Mouse (Mus musculus) left cerebral cortex, postnatal 4 days (tissue): ENCODE measurements around the gene Gm16181. TPM values are rescaled to one million over a fixed set of nuclear protein-coding genes. Genes with fewer than 3 reads are reported as not detected.

ENCODE experiments used
- DNase-seq: peaks from one replicate; pipeline ENCODE4 v3.0.0-alpha.2; 2022
- intact Hi-C: fragments of 180-260 bp; cut with DNase I; formaldehyde crosslinking; loops from one replicate; pipeline ENCODE4 v1.15.1; 2025
- microRNA-seq: library from miRNA; unstranded; fragments of <30 nt; microRNA quantifications from one replicate; pipeline ENCODE4 v1.2.0, GENCODE M21; 2022
- total RNA-seq, 2 experiments: library from RNA; stranded (reverse); gene quantifications; 2 replicates each; pipeline ENCODE4 v1.2.3; 2021

Gene Gm16181
- total RNA-seq, 2 experiments from 2014 or later, result not detected

GRCm38 (mm10) chr17:35262664-35263522, 42.3 kb downstream of the Gm16181 start, which contains the start of gene H2-D1:
TSS of gene H2-D1 (plus strand) at chr17:35262730.
- intact Hi-C loops, result no loop called here
- DNase-seq, result peak; percentile 96

- intact Hi-C loops, result no loop called here
These were observed 42.9 kb downstream of the Gm16181 start for GRCm38 (mm10) chr17:35263523-35263883.

GRCm38 (mm10) chr17:35267399-35268086, 46.9 kb downstream of the Gm16181 start:
- no peak for DNase-seq
- intact Hi-C loops, result loop anchor here (2.0 kb wide), 1 partner anchor 1273 kb away; no protein-coding TSS in a partner anchor

More at GRCm38 (mm10) chr17:35263523-35263883, 42.9 kb downstream of the Gm16181 start:
- no peak for DNase-seq

GRCm38 (mm10) chr17:35269653-35270347, 49.2 kb downstream of the Gm16181 start:
- no peak for DNase-seq
- intact Hi-C loops, result loop anchor here (5.0 kb wide), 1 partner anchor 1297 kb away; no protein-coding TSS in a partner anchor

GRCm38 (mm10) chr17:35272249-35272648, 51.6 kb downstream of the Gm16181 start:
- no peak for DNase-seq
- intact Hi-C loops, result loop anchor here (5.0 kb wide), 1 partner anchor 1300 kb away; no protein-coding TSS in a partner anchor

Small RNA genes within 50 kb of the gene (microRNA-seq; reads per million reads assigned to microRNA genes)
- gene Mir6973a (not detected), gene Mir6974 (not detected), gene Mir6975 (1.2 reads per million), gene Mir8094 (1.5 reads per million)

Other genes starting within 250 kb of the Gm16181 start
- gene Hspa1a, start 248.7 kb upstream of the Gm16181 start, total RNA-seq, result 1 to 10 TPM; 3.1 to 5.2 TPM
- gene Hspa1l, start 248.1 kb upstream of the Gm16181 start, total RNA-seq, result under 1 TPM in 1 of 2 experiments, not detected in 1; 0.22 TPM
- 10 to 100 TPM; 35.9 to 38.5 TPM for gene Lsm2, start 239.0 kb upstream of the Gm16181 start, total RNA-seq
- 10 to 100 TPM; 91.0 to 94.3 TPM for gene Vars, start 219.8 kb upstream of the Gm16181 start, total RNA-seq
- under 1 TPM; 0.12 to 0.16 TPM for gene Vwa7, start 204.3 kb upstream of the Gm16181 start, total RNA-seq
- gene Sapcd1, start 192.8 kb upstream of the Gm16181 start, total RNA-seq, result under 1 TPM; 0.98 to 0.99 TPM
- 1 to 10 TPM; 2.0 to 3.2 TPM for gene Msh5, start 174.1 kb upstream of the Gm16181 start, total RNA-seq
- gene Clic1, start 170.9 kb upstream of the Gm16181 start, total RNA-seq, result 10 to 100 TPM; 20.2 to 20.3 TPM
- gene Ddah2, start 161.8 kb upstream of the Gm16181 start, total RNA-seq, result 100 to 1,000 TPM; 101 to 115 TPM
- gene Ly6g6c, start 155.4 kb upstream of the Gm16181 start, total RNA-seq, result not detected
- gene Mpig6b, start 154.7 kb upstream of the Gm16181 start, total RNA-seq, result not detected
- gene Ly6g6e, start 143.9 kb upstream of the Gm16181 start, total RNA-seq, result 1 to 10 TPM; 2.8 to 3.4 TPM
- not detected for gene Ly6g6d, start 142.8 kb upstream of the Gm16181 start, total RNA-seq
- gene Ly6g6f, start 135.2 kb upstream of the Gm16181 start, total RNA-seq, result not detected
- gene Abhd16a, start 131.6 kb upstream of the Gm16181 start, total RNA-seq, result 10 to 100 TPM; 66.7 to 73.6 TPM
- not detected for gene Ly6g5c, start 112.6 kb upstream of the Gm16181 start, total RNA-seq
- 1 to 10 TPM in 1 of 2 experiments, under 1 TPM in 1; 0.81 to 2.3 TPM for gene Ly6g5b, start 105.4 kb upstream of the Gm16181 start, total RNA-seq
- 10 to 100 TPM; 10.7 to 12.1 TPM for gene Gpank1, start 99.4 kb upstream of the Gm16181 start, total RNA-seq
- gene Csnk2b, start 98.8 kb upstream of the Gm16181 start, total RNA-seq, result 100 to 1,000 TPM; 210 to 214 TPM
- 10 to 100 TPM; 19.8 to 20.1 TPM for gene D17H6S53E, start 94.5 kb upstream of the Gm16181 start, total RNA-seq
- under 1 TPM in 1 of 2 experiments, not detected in 1; 0.52 TPM for gene Apom, start 88.8 kb upstream of the Gm16181 start, total RNA-seq
- gene Bag6, start 85.7 kb upstream of the Gm16181 start, total RNA-seq, result 100 to 1,000 TPM; 395 to 410 TPM
- gene Prrc2a, start 55.9 kb upstream of the Gm16181 start, total RNA-seq, result 100 to 1,000 TPM; 311 to 315 TPM
- 1 to 10 TPM; 2.5 to 3.6 TPM for gene Aif1, start 44.8 kb upstream of the Gm16181 start, total RNA-seq
- 10 to 100 TPM; 12.3 to 17.6 TPM for gene Lst1, start 32.4 kb upstream of the Gm16181 start, total RNA-seq
- gene Ltb, start 26.4 kb upstream of the Gm16181 start, total RNA-seq, result under 1 TPM; 0.77 to 0.88 TPM
- under 1 TPM in 1 of 2 experiments, not detected in 1; 0.52 TPM for gene Tnf, start 18.8 kb upstream of the Gm16181 start, total RNA-seq
- gene Lta, start 15.5 kb upstream of the Gm16181 start, total RNA-seq, result 1 to 10 TPM in 1 of 2 experiments, under 1 TPM in 1; 0.82 to 1.0 TPM
- 100 to 1,000 TPM; 122 to 142 TPM for gene Atp6v1g2, start 12.8 kb downstream of the Gm16181 start, total RNA-seq
- gene Nfkbil1, start 15.0 kb downstream of the Gm16181 start, total RNA-seq, result 10 to 100 TPM; 14.7 to 14.8 TPM
- 100 to 1,000 TPM; 324 to 337 TPM for gene Ddx39b, start 20.9 kb downstream of the Gm16181 start, total RNA-seq
- 10 to 100 TPM; 19.1 to 22.8 TPM for gene H2-D1, start 41.9 kb downstream of the Gm16181 start, total RNA-seq
- gene H2-Q1, start 99.6 kb downstream of the Gm16181 start, total RNA-seq, result under 1 TPM; 0.28 to 0.32 TPM
- 1 to 10 TPM in 1 of 2 experiments, under 1 TPM in 1; 0.48 to 2.2 TPM for gene H2-Q2, start 121.4 kb downstream of the Gm16181 start, total RNA-seq
- gene H2-Q4, start 158.8 kb downstream of the Gm16181 start, total RNA-seq, result 1 to 10 TPM; 1.6 TPM
- gene H2-Q6, start 204.0 kb downstream of the Gm16181 start, total RNA-seq, result under 1 TPM; 0.18 to 0.36 TPM
- gene H2-Q7, start 218.3 kb downstream of the Gm16181 start, total RNA-seq, result under 1 TPM; 0.36 to 0.66 TPM
- under 1 TPM; 0.16 to 0.20 TPM for gene H2-Q10, start 249.3 kb downstream of the Gm16181 start, total RNA-seq